Mouse (Mus musculus) liver, embryonic 14.5 days (tissue): ENCODE data around the gene Mthfd1l.

Source experiments
- CTCF ChIP-seq: IDR thresholded peaks from 2 replicates; pipeline ENCODE4 v1.5.1; 2016; ENCODE audit warnings: antibody characterized with exemption, low read depth, control low read depth
- EP300 ChIP-seq: IDR thresholded peaks from 2 replicates; pipeline ENCODE4 v1.6.1; 2016; ENCODE audit warnings: antibody characterized with exemption, low read depth

- TF ChIP-seq CTCF (no peak), EP300 (no peak)
Measured at GRCm38 (mm10) chr10:4135100-4135764, 162.3 kb downstream of the Mthfd1l start.
